Mouse (Mus musculus): ENCODE results near the gene Slc38a8.

Gene Slc38a8

DNA sequence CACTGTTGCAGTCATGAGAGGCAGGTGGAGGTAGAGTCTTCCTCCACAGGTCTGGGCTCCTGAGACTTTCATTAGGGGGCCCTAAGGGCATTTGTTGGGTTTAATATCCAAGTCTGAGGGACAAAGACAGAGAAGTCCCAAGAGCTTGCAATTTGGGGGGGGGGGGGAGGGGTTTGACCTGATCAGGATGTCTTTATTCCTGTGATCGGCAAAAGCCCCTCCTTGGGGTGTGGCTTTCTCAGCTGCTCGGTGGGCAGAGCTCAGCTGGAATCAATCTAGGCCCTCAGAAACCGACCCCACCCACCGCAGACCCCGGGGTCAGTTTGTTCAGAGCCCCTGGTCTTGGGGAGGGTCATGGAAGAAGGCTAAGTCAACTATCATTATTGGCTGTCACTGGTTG lies at the start of gene Slc38a8:
TSS of gene Slc38a8 (minus strand) at position 101 of the 400 bp plus-strand sequence.
- CTCF ChIA-PET, result interaction anchor here in 3 of 4 experiments (0.7 to 1.3 kb wide), 4 partner anchors 28 to 169 kb away, joined by 3 to 7 read pairs (median 4); no protein-coding TSS in a partner anchor

GRCm38 (mm10) chr8:119548560-119549113 lies 47.1 kb upstream of the Slc38a8 start:
- ChIA-PET CTCF (interaction anchor here in 1 of 4 experiments (2.2 kb wide), 1 partner anchor 128 kb away, joined by 5 read pairs; no protein-coding TSS in a partner anchor), POLR2A (interaction anchor here (1.2 to 8.3 kb wide), 8 partner anchors 9 to 33 kb away, joined by 3 to 129 read pairs (median 6); partner anchors contain the start of gene Mbtps1 (in 4 of the 4))

More for the DNA sequence above, at the start of gene Slc38a8:
- POLR2A ChIA-PET, result interaction anchor here in 3 of 4 experiments (0.6 to 1.6 kb wide), 9 partner anchors 9 to 136 kb away, joined by 3 to 4 read pairs (median 3); no protein-coding TSS in a partner anchor

DNA sequence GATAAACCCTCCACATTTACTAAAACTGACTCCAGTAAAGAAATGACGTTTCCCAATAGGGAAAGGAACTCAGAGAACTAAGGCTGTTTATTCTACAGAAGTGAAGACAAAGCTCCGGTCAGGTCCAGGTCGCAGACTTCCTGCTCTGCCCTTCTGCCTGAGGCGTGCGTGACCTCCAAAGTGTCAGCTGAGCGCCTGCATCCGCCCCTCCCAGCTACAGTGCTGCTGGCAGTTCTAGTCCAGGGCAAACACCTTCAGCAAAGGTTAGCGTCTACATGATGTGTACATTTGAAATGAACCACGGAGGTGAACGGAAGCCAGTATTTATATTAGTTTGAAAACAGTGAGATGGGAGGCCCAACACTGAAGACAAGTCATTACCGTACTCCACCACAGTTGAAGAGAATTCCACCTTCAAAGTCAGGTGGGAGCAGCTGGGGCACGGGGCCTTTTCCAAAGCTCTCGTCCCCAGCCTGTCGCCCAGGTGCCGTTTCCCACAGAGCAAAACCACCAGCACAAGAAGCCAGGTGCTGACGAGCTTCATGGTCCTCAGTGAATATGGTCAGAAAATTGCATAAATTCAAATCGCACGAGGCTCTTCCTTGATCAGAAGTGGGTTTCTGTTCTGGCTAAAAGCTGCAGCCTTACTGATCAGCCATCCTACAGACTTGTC lies 45.7 kb upstream of the Slc38a8 start:
- ChIA-PET CTCF (interaction anchor here in 3 of 4 experiments (0.6 to 2.2 kb wide), 7 partner anchors 11 to 135 kb away, joined by 3 to 6 read pairs (median 4); partner anchors contain the start of genes Mbtps1 (in 1 of the 3) and Taf1c (in 1 of the 3)), POLR2A (interaction anchor here (0.7 to 8.3 kb wide), 26 partner anchors 8 to 152 kb away, joined by 3 to 129 read pairs (median 4); partner anchors contain the start of genes Mbtps1 (in 4 of the 4) and Taf1c (in 2 of the 4))

DNA sequence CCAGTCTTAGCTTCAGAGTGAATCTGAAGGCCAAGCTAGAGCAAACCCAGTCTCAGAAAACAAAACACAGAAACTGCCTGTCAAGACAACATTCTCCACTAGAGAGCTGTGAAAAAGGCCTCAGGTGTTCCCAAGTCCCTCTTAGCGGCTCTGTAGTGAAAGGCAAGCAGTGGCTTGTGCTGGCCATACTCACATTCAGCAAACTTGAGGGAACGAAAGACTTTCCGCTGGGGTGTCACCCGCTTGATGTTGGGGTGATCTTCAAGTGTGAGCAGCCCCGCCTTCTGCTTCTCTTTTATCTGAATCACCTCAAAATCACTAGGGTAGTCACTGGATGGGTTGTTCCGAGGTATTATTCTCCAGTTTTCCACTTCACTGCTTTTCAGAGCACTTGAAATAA lies 44.3 kb upstream of the Slc38a8 start:
- ChIA-PET POLR2A (interaction anchor here in 3 of 4 experiments (0.7 to 8.3 kb wide), 16 partner anchors 7 to 133 kb away, joined by 3 to 129 read pairs (median 4); partner anchors contain the start of genes Mbtps1 (in 3 of the 3) and Taf1c (in 1 of the 3)), CTCF (interaction anchor here in 3 of 4 experiments (0.5 to 2.4 kb wide), 4 partner anchors 31 to 186 kb away, joined by 3 to 10 read pairs (median 6); partner anchors contain the start of gene Taf1c (in 1 of the 3))

DNA sequence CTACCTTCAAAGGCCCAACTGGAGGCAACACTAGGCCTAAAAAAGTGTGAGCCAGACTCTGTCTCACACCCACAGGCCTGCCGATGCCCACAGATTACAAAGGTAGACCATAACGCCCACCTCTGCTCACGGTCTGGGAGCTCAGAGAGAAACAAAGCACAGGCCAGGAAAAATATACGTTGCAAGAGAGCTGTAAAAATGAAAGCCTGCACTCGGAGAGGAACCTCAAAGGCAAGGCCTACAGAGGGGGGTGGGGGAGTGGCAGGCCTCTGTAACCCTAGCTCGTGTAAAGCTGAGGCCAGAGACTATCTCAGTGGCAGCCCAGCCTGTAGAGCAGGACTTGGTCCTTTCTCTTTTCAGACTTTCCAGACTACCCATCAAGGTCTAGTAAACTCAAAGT lies 43.7 kb upstream of the Slc38a8 start:
- ChIA-PET CTCF (interaction anchor here in 3 of 4 experiments (0.5 to 2.4 kb wide), 6 partner anchors 31 to 185 kb away, joined by 3 to 10 read pairs (median 4); partner anchors contain the start of gene Taf1c (in 1 of the 3)), POLR2A (interaction anchor here in 3 of 4 experiments (0.6 to 8.3 kb wide), 17 partner anchors 8 to 151 kb away, joined by 3 to 129 read pairs (median 4); partner anchors contain the start of genes Mbtps1 (in 3 of the 3), Mlycd (in 1 of the 3) and Taf1c (in 1 of the 3))

DNA sequence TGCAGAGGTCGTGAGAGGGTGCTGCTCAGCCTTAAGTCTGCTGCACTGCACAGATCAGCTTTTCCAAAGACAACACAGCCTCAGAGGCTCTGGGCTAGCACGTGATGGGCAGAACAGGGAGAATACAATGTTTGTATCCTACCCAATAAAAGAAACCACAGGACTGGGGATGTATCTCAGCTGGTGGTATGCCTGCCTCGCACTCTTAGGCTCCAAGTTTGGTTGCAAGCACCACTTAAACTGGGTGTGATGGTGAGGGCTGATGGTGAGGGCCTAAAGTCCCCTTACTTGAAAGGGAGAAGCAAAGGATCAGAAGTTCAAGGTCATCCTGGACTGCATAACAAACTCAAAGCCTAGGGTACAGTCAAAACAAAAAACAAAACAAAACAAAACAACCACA lies 43.1 kb upstream of the Slc38a8 start:
- ChIA-PET CTCF (interaction anchor here in 3 of 4 experiments (0.8 to 2.4 kb wide), 4 partner anchors 61 to 965 kb away, joined by 5 to 10 read pairs (median 6); partner anchors contain the start of gene Taf1c (in 1 of the 3)), POLR2A (interaction anchor here in 3 of 4 experiments (0.6 to 8.3 kb wide), 16 partner anchors 8 to 150 kb away, joined by 3 to 129 read pairs (median 4); partner anchors contain the start of genes Mbtps1 (in 3 of the 3) and Mlycd (in 1 of the 3))

DNA sequence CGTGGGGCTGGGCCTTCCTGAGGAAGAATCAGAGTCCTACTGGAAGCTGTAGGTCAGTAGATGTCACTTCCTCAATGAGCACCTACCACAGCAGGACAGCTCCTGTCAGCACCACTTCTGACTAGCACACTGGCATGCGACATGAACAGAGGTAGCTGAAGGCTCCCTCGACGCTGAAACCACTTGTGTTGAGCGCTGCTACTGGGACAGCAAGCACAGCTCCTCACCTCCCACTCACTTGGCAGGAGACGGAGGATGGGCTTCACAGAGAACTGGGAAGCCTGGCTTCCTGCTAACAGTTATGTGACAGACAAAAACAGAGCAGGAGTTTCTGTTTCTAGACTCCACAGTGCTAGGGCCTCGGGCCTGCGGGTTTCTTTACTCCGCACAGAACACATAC lies 30.5 kb upstream of the Slc38a8 start:
- ChIA-PET CTCF (no interaction called here), POLR2A (interaction anchor here in 2 of 4 experiments (0.7 to 4.6 kb wide), 10 partner anchors 16 to 733 kb away, joined by 3 to 24 read pairs (median 4); partner anchors contain the start of gene Mbtps1 (in 2 of the 2))

DNA sequence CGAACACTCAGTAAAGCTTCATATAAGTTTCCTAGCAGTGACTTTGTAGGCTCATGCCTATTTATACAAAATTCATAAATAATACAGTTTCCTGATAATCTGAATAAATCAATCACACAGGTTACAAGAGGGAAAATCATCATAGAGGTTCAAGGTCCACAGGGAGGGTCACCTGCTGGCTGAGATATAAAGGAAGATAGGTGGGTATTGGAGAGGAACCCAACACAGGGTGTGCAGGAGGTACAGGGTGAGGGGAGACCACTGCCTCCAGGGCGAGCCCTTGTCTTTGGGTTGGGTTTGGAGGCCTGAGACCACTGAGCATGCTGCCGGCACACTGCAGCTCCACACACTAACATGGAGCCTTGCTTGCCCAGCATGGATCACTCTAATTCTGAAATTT lies 29.9 kb upstream of the Slc38a8 start:
- ChIA-PET CTCF (no interaction called here), POLR2A (interaction anchor here in 2 of 4 experiments (0.8 to 4.6 kb wide), 14 partner anchors 8 to 118 kb away, joined by 3 to 24 read pairs (median 4); partner anchors contain the start of gene Mbtps1 (in 2 of the 2))

DNA sequence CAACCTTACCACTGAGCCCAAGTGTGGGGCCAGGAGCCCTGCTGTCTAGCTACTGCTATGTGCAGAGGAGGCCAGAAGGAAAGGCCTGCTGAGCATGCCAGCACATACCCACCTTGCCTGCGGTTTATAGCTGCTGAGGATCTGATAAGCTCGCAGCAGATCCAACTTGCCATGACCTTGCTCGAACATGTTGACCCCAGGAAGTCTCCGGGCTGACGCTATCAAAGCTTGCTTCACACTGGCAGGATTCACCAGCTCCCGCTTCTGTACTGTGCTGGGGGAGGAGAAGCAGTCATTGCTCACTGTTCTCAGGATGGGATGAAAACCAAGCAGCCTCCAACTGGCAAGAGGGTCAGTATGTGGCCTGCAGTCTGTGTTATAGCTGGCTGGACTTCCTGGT lies 29.4 kb upstream of the Slc38a8 start:
- ChIA-PET CTCF (no interaction called here), POLR2A (interaction anchor here in 2 of 4 experiments (0.8 to 4.6 kb wide), 12 partner anchors 9 to 119 kb away, joined by 3 to 24 read pairs (median 4); partner anchors contain the start of gene Mbtps1 (in 1 of the 2))

DNA sequence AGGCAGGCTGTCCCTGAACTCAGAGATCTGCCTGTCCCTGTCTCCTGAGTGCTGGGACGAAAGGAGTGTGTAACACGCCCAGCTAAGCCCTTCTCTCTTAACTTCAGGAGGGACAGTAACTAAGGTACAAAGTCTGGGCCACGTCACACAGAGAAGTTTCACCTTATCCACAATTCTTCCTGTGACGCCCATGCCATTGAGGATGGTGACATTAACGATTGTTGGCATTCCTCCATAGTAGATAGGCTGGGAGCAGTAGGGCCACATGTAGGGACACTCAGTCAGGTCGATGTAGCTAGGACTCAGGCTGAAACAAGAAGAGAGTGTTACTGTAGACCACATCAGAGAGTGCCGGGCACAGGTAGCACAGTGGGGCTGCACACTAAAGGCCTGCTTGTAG lies 27.3 kb upstream of the Slc38a8 start:
- ChIA-PET CTCF (interaction anchor here in 2 of 4 experiments (1.1 to 2.9 kb wide), 2 partner anchors 12 to 116 kb away, joined by 3 to 11 read pairs; no protein-coding TSS in a partner anchor), POLR2A (interaction anchor here in 2 of 4 experiments (0.8 to 1.2 kb wide), 3 partner anchors 12 to 30 kb away, joined by 3 to 4 read pairs (median 3); partner anchors contain the start of gene Mbtps1 (in 1 of the 2))

GRCm38 (mm10) chr8:119520102-119520501 lies 18.6 kb upstream of the Slc38a8 start:
- POLR2A ChIA-PET, result interaction anchor here in 1 of 4 experiments (0.6 kb wide), 1 partner anchor 123 kb away, joined by 3 read pairs; no protein-coding TSS in a partner anchor
- CTCF ChIA-PET, result interaction anchor here (0.6 to 2.5 kb wide), 7 partner anchors 39 to 382 kb away, joined by 3 to 10 read pairs (median 4); partner anchors contain the start of gene Mbtps1 (in 1 of the 4)

GRCm38 (mm10) chr8:119516674-119517073 lies 15.2 kb upstream of the Slc38a8 start:
- ChIA-PET CTCF (interaction anchor here (0.6 to 4.4 kb wide), 15 partner anchors 12 to 205 kb away, joined by 3 to 17 read pairs (median 5); partner anchors contain the start of genes Dnaaf1 (in 1 of the 4) and Hsdl1 (in 1 of the 4)), POLR2A (interaction anchor here (0.6 to 3.6 kb wide), 29 partner anchors 9 to 1031 kb away, joined by 3 to 22 read pairs (median 4); partner anchors contain the start of genes Mbtps1 (in 3 of the 4) and Taf1c (in 1 of the 4))

DNA sequence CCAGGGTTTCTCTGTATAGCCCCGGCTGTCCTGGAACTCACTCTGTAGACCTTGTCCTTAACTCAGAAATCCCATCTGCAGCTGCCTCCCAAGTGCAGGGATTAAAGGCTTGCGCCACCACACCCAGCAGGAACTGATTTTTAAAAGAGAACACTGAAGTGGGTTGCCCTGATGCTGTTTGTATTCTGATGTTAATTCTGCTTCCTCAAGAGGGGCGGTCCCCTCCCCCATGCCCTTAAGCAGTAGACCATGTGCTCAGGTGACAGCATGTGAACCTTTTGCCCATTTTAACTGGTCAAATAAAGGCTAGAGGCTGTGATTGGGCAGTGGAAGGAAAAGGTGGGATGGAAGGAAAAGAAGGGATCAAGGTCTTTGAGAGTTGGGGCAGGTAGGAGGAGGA lies 14.3 kb upstream of the Slc38a8 start:
- POLR2A ChIA-PET, result interaction anchor here in 3 of 4 experiments (0.7 to 3.6 kb wide), 25 partner anchors 8 to 1032 kb away, joined by 3 to 22 read pairs (median 4); partner anchors contain the start of gene Mbtps1 (in 3 of the 3)
- CTCF ChIA-PET, result interaction anchor here (0.6 to 4.4 kb wide), 10 partner anchors 11 to 204 kb away, joined by 3 to 17 read pairs (median 5); no protein-coding TSS in a partner anchor

GRCm38 (mm10) chr8:119514940-119515339 lies 13.4 kb upstream of the Slc38a8 start:
- ChIA-PET POLR2A (interaction anchor here in 3 of 4 experiments (0.6 to 3.1 kb wide), 10 partner anchors 8 to 122 kb away, joined by 3 to 22 read pairs (median 4); partner anchors contain the start of gene Mbtps1 (in 1 of the 3)), CTCF (interaction anchor here in 1 of 4 experiments (1.6 kb wide), 1 partner anchor 10 kb away, joined by 4 read pairs; no protein-coding TSS in a partner anchor)

GRCm38 (mm10) chr8:119513405-119513804 lies 11.9 kb upstream of the Slc38a8 start:
- POLR2A ChIA-PET, result interaction anchor here in 1 of 4 experiments (1.0 kb wide), 1 partner anchor 9 kb away, joined by 3 read pairs; no protein-coding TSS in a partner anchor
- CTCF ChIA-PET, result no interaction called here

- ChIA-PET POLR2A (interaction anchor here in 3 of 4 experiments (0.6 to 1.6 kb wide), 9 partner anchors 9 to 416 kb away, joined by 3 to 6 read pairs (median 4); partner anchors contain the start of genes Mbtps1 (in 2 of the 3) and Slc38a8 (in 1 of the 3)), CTCF (interaction anchor here in 2 of 4 experiments (0.5 to 1.7 kb wide), 5 partner anchors 15 to 689 kb away, joined by 3 to 6 read pairs (median 4); no protein-coding TSS in a partner anchor)
These were observed 10.2 kb upstream of the Slc38a8 start for GRCm38 (mm10) chr8:119511722-119512121.

- POLR2A ChIA-PET, result interaction anchor here in 3 of 4 experiments (0.7 to 1.5 kb wide), 3 partner anchors 8 to 987 kb away, joined by 3 to 4 read pairs (median 3); partner anchors contain the start of gene Slc38a8 (in 1 of the 3)
- CTCF ChIA-PET, result interaction anchor here in 1 of 4 experiments (0.7 kb wide), 1 partner anchor 212 kb away, joined by 7 read pairs; no protein-coding TSS in a partner anchor
These were observed 9.0 kb upstream of the Slc38a8 start for GRCm38 (mm10) chr8:119510471-119510870.

Measured in embryonic stem cell, embryonic (primary cell).